Mouse (Mus musculus): ENCODE measurements at regions not wholly inside any gene's neighbourhood (a gene's known extent, or its start where the extent isn't known, plus 50 kb on each side); places are given as distances from the start of the nearest gene placed in this dataset.

- no peak for ATAC-seq
Observed at GRCm38 (mm10) chr4:105394366-105394765, 237.2 kb downstream of the Plpp3 start.

GRCm38 (mm10) chr4:105397451-105397850 is 240.3 kb downstream of the Plpp3 start:
- no peak for ATAC-seq

DNA sequence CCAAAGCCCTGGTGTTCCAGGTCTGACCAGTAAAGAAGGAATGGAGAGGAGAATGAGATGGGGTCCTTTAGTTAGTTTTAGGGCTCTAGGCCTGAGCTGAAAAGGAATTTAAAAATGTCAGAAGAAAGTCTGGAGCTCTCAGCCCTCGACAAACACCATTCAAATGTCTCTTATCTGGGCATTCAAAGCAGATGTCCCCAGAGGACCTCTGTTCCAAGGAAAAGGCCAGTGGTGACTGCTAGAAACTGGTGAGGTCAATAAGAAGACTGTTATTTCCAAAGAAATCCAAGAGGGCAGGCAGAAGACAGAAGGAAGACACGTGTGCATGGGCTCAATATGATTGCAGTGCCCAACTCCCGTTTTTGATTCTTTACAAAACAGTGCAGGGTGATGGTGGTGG is 244.9 kb downstream of the Plpp3 start:
- ATAC-seq, result no peak

DNA sequence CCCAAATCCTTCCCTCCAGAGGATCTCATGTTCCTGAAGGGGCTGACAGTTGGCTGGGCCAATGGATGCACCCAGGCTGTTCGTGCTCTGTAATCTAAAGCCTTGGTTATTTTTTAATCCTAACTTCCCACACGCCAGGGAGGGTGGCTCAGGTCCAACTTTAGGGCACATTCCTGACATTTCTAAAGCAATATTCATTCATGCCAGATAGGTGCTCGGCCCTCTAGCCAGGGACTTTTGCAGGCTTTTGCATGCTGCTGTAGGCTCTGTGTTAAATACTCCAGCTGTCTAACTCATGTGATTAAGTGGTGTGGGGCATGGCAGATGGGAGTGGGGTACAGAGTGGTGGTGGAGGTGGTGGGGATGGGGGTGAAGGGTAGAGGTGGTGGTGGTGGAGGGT is 246.0 kb downstream of the Plpp3 start:
- ATAC-seq, result no peak

- ATAC-seq, result no peak
Observed at GRCm38 (mm10) chr4:105403686-105404085, 246.5 kb downstream of the Plpp3 start.

DNA sequence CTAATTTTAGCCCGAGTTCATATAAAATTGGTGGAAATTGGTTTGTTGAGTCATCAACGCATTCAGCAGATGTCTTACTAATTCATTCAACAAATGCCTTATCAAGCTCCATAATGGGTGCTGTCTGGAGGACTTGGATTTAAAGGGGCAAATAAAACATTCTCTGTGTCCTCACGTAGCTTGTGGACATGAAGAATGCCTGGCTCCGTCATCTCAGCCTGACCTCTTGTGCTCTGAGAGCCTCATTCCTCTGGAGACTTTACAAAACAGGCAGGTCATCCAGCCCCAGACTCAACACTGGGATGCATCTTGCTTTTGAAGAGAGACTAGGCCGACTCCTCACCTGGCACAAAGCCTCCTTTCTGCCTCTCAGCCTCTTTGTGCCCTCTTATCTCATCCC is 248.6 kb downstream of the Plpp3 start:
- no peak for ATAC-seq

DNA sequence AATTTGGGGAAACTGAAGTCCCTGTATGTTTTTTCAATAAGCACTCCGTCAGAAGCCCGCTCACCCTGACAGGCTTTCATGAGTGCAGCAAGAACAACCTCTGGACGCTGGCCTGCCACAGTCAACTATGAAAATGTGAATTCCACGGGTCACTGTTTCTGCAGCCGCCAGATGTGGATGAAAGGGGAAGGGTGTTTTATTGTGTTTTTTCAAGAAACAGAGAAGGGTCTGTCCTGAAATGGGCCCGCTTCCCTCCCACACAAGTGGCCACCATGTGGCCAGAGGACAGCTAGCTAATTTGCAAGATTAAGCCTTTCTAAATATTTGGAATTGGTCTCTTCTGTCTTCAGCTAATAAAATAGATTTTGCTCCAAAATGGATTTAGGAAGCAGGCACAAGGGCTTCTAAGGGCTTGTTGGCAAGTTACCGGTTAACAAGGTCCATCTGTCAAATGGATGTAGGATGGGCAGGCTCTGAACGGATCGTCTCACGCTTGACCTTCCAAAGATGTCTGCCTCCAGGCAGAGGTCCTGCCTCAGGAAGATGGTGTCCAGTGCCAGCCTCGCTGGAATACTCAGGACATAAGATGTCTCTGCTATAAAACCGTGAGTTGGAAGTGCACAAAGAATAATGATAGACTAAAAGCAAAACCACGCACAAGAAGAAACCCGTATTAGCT is 249.8 kb downstream of the Plpp3 start:
- no peak for ATAC-seq

GRCm38 (mm10) chr4:105408896-105409295 is 251.7 kb downstream of the Plpp3 start:
- ATAC-seq, result no peak

- no peak for ATAC-seq
Observed at GRCm38 (mm10) chr4:105417166-105417565, 260.0 kb downstream of the Plpp3 start.

GRCm38 (mm10) chr4:105422466-105422865 is 265.3 kb downstream of the Plpp3 start:
- ATAC-seq, result no peak

- ATAC-seq, result no peak
Observed at GRCm38 (mm10) chr4:105423727-105424201, 266.6 kb downstream of the Plpp3 start.

DNA sequence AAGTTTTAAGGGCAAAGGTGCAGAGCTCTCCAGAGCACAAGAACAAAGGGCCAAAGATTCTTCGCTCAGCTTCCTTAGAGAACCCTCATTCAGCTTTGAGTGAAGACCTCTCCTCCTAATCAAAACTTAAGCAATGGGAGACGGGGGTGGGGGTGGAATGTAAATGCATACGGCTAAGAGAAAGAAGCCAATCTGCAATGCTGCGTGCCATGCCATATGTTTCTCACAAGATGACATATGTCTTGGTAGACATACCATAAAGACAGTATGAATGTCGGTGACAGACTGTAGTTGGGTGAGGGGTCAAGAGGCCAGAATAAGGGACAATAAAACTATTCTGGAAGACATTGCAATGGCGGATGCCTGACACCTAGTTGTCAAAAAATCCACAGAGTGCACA is 267.9 kb downstream of the Plpp3 start:
- ATAC-seq, result no peak

- ATAC-seq, result no peak
Observed at GRCm38 (mm10) chr4:105427581-105427980, 270.4 kb downstream of the Plpp3 start.

DNA sequence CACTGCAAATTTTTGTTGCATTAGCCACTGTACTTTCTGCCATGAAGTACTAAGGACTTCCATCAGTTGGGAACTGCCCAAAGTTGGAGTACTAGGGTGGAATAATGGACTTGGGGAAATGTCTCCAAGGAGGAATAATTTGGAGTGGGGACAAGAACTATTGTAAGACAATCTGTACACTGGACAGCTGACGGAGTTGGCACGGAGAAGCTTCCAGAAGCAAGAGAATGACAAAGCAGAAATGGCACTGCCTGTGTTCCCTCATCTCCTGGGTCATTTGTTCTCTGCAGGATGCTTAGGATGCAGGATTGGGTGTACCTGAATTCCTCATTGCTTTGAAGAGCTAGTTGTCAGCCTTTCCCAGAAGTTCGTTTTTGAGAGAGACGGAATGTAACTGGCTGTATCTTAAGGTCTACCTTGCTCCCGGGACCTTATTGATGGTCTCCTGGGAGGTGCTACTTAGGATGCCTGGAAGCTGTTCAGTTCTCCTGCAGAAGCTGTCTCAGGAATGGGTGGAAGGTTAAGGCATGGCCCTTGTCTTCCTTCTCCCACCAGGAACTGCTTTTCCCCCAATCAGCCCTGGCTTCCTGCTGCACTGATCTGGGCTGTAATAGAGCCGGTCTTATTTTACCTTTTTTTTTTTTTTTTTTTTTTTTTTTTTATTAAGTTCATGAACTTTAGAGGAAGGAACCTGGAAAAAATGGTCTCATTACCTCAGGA is 272.4 kb downstream of the Plpp3 start:
- no peak for ATAC-seq

DNA sequence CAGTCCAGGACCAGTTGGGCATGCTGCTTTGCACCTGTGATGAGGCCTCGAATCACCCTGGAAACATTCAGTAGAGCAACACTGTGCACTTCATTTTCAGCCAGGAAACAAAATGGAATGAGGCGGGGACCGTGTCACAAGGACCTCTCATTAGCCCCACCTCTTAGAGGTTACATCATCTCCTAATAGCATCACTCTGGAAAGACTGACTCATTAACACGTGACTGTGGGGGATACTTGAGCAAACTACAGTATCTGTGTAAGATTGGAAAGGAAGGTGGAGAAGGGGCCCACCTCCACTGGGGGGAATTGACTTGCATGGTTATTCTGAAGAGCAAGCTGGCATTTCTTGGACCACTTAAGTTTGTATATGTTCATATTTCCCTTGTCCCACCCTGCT is 275.3 kb downstream of the Plpp3 start:
- ATAC-seq, result no peak

DNA sequence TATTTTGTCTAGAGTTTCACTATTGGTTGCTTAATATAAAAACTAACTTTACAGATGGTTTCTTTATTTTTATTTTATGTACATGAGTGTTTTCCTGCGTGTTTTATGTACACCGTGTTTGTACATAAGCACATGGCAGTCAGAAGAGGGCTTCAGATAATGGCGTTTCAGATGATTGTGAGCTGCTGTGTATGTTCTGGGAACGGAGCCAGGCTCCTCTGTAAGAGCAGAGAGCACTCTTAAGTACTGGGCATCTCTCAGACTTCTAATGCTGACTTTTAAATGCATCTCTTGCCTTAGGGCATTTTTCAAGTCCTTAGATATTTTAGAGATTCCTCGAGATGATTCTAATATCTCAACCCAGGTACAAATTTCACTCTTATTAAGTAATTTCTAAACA is 280.0 kb downstream of the Plpp3 start:
- ATAC-seq, result no peak

DNA sequence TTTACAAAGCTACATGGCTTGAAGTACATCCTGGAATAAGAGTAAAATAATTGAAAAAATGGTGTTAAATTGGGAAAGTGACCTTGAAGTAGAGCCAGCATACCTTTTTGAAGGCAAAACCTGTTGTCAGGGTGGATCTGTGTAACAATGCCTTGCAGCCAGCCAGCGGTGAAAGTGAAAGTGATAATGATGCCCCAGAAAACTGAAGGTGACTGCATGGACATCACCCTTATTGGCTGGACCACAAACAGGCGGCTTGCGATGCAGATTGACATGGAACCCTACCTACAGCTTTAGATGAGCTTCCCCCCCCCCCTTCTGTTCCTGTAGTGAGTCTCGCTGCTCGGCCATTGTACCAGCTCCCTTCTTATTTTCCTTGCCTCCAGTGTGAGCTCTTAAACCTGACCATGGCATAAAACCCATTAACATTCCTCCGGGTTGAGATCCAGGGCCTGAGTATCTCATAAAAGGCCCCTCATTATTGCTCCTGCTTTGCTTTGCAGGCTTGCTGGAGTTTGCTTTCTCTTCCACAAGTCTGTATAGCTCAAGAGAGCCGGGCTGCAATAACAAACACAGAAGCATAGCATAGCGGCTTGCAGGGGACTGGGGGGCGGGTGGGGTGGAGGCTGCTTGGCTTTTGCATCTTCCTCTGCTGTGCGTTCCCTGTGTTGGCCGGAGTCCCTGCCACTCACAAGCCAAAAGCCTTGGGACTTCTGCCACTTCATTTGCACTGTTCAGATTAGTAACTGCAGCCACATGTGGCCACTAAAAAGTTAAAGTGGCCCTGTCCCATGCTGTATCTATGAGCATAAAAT is 292.1 kb downstream of the Plpp3 start:
- ATAC-seq, result no peak

DNA sequence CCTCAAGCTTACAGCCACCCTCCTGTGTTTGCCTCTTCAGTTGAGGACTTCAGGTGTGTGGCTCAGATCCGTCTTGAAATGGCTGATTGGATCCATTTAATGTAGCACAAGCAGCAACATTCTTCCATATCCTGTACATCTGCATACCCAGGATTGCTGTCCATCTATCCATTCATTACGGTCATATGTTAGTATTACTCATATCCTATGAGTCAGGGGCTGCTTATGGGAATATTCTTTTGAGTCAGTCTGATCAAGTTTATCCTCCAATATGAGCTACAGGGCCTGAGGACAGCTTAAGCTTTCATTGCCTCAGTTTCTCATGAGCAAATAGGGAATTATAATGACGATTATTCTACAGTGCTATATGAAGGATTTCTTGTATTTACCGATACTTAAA is 293.7 kb downstream of the Plpp3 start:
- ATAC-seq, result no peak

- ATAC-seq, result no peak
Observed at GRCm38 (mm10) chr4:105451871-105452270, 294.7 kb downstream of the Plpp3 start.

DNA sequence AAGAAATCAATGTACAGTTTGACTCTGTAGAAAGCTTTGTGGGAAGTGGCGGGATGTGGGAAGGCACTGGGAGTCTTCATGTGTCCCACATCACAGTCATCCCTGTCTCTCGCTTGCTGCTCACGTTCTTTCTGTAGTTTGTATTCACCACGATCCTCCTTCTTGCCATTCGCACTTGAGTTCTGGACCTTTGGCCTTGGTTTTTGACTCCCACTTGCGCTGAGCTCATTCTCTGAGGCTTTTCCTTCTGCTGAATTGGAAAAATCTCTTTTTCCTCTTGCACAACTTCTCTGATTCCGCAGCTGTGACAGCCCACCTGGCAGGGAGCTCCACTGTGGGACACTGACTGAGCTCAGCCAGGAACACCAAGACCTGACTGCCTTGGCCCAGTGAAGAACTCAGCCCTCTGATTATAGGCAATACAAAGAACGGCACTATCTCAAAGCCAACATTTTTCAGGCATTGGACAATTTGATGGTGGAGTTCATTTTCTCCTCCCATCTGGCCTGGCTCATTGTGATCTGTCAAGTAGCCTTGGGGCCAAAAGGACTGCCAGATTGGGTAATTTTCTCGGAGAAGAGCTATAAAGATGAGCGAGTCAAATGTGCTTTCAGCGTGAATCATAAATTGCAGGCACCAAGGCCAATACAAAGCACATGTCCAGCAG is 299.9 kb downstream of the Plpp3 start:
- ATAC-seq, result no peak

GRCm38 (mm10) chr4:105459991-105460688 is 303.0 kb downstream of the Plpp3 start:
- ATAC-seq, result no peak

- no peak for ATAC-seq
Observed at GRCm38 (mm10) chr4:105460689-105461005, 303.5 kb downstream of the Plpp3 start.

GRCm38 (mm10) chr4:105467811-105468210 is 310.7 kb downstream of the Plpp3 start:
- ATAC-seq, result no peak

Data from activated CD4-positive, CD25-positive, alpha-beta regulatory T cell, adult 4 months (primary cell).